Mouse (Mus musculus) B cell, adult 2 months (primary cell): Measurements from ENCODE around the gene Mst1r.

Source experiments
- DNase-seq, 2 experiments: peaks; one replicate each; pipeline ENCODE4 v3.0.0; 2022

Mst1r gene

GRCm38 (mm10) chr9:107906252-107906966 is at the start of gene Mst1r:
Gene Mst1r, plus strand, starts transcription at chr9:107906873.
- peak in 1 of 2 experiments; percentile 9 for DNase-seq

GRCm38 (mm10) chr9:107858343-107858742 is 48.3 kb upstream of the Mst1r start:
- no peak for DNase-seq

GRCm38 (mm10) chr9:107864493-107864892 is 42.2 kb upstream of the Mst1r start:
- DNase-seq = no peak

GRCm38 (mm10) chr9:107866081-107866480 is 40.6 kb upstream of the Mst1r start:
- DNase-seq = no peak

GRCm38 (mm10) chr9:107872350-107873098 is 34.1 kb upstream of the Mst1r start:
- peak; percentile 89 to 90 for DNase-seq

GRCm38 (mm10) chr9:107873137-107873536 is 33.5 kb upstream of the Mst1r start, which contains the start of gene Rbm6:
Gene Rbm6, minus strand, starts transcription at chr9:107873237.
- no peak for DNase-seq

- no peak for DNase-seq
These were observed 26.3 kb upstream of the Mst1r start for GRCm38 (mm10) chr9:107880411-107880810.

GRCm38 (mm10) chr9:107887804-107888266 is 18.8 kb upstream of the Mst1r start, which contains the start of gene Mon1a:
Gene Mon1a, plus strand, starts transcription at chr9:107888151.
- DNase-seq = peak; percentile 77 to 79

GRCm38 (mm10) chr9:107888267-107888850 is 18.3 kb upstream of the Mst1r start:
- DNase-seq = peak in 1 of 2 experiments; percentile 31

GRCm38 (mm10) chr9:107890260-107890659 is 16.4 kb upstream of the Mst1r start:
- DNase-seq = no peak

GRCm38 (mm10) chr9:107891023-107891422 is 15.7 kb upstream of the Mst1r start:
- DNase-seq = peak; percentile 57 to 65

GRCm38 (mm10) chr9:107898563-107898962 is 8.1 kb upstream of the Mst1r start:
- DNase-seq = no peak

GRCm38 (mm10) chr9:107899855-107900254 is 6.8 kb upstream of the Mst1r start:
- DNase-seq = no peak

GRCm38 (mm10) chr9:107900840-107901626 is 5.6 kb upstream of the Mst1r start:
- DNase-seq = peak; percentile 62 to 64

- DNase-seq = no peak
These were observed 5.1 kb upstream of the Mst1r start for GRCm38 (mm10) chr9:107901627-107901914.

- DNase-seq = peak; percentile 92 to 94
These were observed 1.9 kb upstream of the Mst1r start for GRCm38 (mm10) chr9:107904726-107905125.

- DNase-seq = no peak
These were observed 511 bp downstream of the Mst1r start for GRCm38 (mm10) chr9:107906967-107907800.

- DNase-seq = no peak
These were observed 1.1 kb downstream of the Mst1r start for GRCm38 (mm10) chr9:107907801-107908120.

- DNase-seq = no peak
These were observed 1.9 kb downstream of the Mst1r start for GRCm38 (mm10) chr9:107908410-107909158.

GRCm38 (mm10) chr9:107910025-107910769 is 3.5 kb downstream of the Mst1r start:
- no peak for DNase-seq
